Mouse (Mus musculus): ENCODE results near the gene Reps1. TPM values are rescaled to one million over a fixed set of nuclear protein-coding genes. Genes with fewer than 3 reads are reported as not detected.

Gene Reps1
- 65.7 and 67.4 TPM in 2 replicates for polyA plus RNA-seq (2012; rRNA removed)

GRCm38 (mm10) chr10:18055696-18056390 is at the start of gene Reps1:
Gene Reps1, plus strand, starts transcription at chr10:18055861.

GRCm38 (mm10) chr10:18022741-18023347 is 32.8 kb upstream of the Reps1 start, which contains the start of gene Abracl:
Gene Abracl, minus strand, starts transcription at chr10:18023288.

Other genes starting within 250 kb of the Reps1 start
- gene Heca, start 107.8 kb upstream of the Reps1 start, polyA plus RNA-seq (2012; rRNA removed), result 19.8 and 22.8 TPM in 2 replicates
- 71.4 and 74.6 TPM in 2 replicates for gene Abracl, start 32.6 kb upstream of the Reps1 start, polyA plus RNA-seq (2012; rRNA removed)
- 0.19 TPM in 2 replicates for gene Ect2l, start 155.0 kb downstream of the Reps1 start, polyA plus RNA-seq (2012; rRNA removed)
- 15.5 and 18.0 TPM in 2 replicates for gene Ccdc28a, start 179.1 kb downstream of the Reps1 start, polyA plus RNA-seq (2012; rRNA removed)